Mouse (Mus musculus) frontal cortex, postnatal 36 days (tissue): ENCODE data around the gene Olfr805.

ENCODE experiments used
- DNase-seq, 2 experiments: peaks; one replicate each; pipeline ENCODE4 v3.0.0; 2022; ENCODE audit warnings: low spot score in 2 of 2

The Olfr805 gene

GRCm38 (mm10) chr10:129729275-129729674 is at the start of gene Olfr805:
Olfr805 (minus strand) TSS chr10:129729375.
- no peak for DNase-seq

- no peak for DNase-seq
Measured at GRCm38 (mm10) chr10:129778123-129778522, 48.9 kb upstream of the Olfr805 start.

DNA sequence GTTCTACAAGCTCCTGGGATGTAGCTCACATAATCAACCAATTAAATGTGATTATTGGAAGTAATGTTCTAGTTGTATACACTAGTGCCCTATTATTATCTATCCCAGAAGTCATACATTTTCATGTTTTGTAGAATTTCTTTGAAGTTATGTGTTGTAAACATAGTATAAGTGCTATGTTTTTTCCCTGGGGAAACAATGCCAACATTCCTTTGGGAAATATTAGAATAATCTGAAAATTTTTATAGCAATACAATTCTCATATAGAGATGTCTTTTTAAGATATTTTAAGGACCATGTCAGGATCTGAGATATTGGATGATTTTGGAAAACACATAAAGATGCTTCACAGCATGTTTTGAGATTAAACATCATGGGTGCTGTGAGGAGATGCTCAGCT is 45.2 kb upstream of the Olfr805 start, which contains the start of gene Olfr809:
Gene Olfr809, plus strand, starts transcription at position 301 of the 400 bp plus-strand sequence.
- no peak for DNase-seq

GRCm38 (mm10) chr10:129765182-129765581 is 36.0 kb upstream of the Olfr805 start, which contains the start of gene Olfr808:
Olfr808 (plus strand) TSS chr10:129765482.
- DNase-seq = no peak

- DNase-seq = no peak
Measured at GRCm38 (mm10) chr10:129757693-129758092, 28.5 kb upstream of the Olfr805 start, which contains the start of gene Olfr807. Olfr807 (minus strand) TSS chr10:129757793.

- no peak for DNase-seq
Measured at GRCm38 (mm10) chr10:129741821-129742220, 12.6 kb upstream of the Olfr805 start, which contains the start of gene Olfr806. Olfr806 (minus strand) TSS chr10:129741921.

DNA sequence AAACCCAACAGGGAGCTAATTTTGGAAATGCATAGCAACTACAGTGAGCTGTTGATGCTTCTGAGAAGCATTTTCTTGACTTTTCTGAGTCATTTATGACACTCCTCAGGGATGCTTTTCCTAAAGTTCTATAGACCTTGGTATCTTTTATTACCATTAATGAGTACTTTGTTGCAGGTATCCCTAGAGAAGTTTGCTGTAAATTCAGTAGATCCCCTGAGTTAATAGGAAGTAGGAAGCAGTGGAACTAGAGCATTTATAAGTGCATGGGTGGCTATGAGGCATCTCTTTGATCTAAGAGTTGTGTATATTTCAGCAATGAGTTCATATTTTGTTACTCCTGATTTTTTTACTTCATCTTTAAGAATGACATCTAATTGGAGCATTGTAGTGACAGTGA is 26.3 kb downstream of the Olfr805 start, which contains the start of gene Olfr804:
Gene Olfr804, plus strand, starts transcription at position 301 of the 400 bp plus-strand sequence.
- no peak for DNase-seq

DNA sequence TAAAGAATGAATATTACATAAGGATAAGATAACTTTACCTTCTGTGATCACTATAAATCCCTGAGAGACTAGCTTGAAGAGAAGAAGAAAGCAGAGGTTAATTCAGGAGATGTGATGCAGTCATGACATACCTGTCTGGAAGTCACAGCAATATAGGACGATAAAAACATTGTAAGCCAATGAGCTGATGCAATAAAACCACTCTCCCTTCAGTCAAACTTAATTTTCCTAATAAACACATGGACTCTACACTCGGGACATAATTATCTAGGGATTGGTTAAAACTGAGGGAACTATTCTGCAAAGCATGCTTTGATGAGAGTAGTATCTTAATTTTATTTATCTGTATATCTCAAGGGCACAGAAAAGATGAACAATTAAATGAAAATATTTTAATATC is 35.0 kb downstream of the Olfr805 start, which contains the start of gene Olfr803:
Gene Olfr803, minus strand, starts transcription at position 101 of the 400 bp plus-strand sequence.
- no peak for DNase-seq

GRCm38 (mm10) chr10:129688069-129688468 is 41.1 kb downstream of the Olfr805 start, which contains the start of gene Olfr802:
Olfr802 (minus strand) TSS chr10:129688169.
- no peak for DNase-seq

- DNase-seq = no peak
Measured at GRCm38 (mm10) chr10:129673765-129674164, 55.4 kb downstream of the Olfr805 start, which contains the start of gene Olfr801. Olfr801 (minus strand) TSS chr10:129673865.
